Mouse (Mus musculus) embryonic facial prominence, embryonic 12.5 days (tissue): ENCODE measurements around the gene Kidins220. TPM values are rescaled to one million over a fixed set of nuclear protein-coding genes. Genes with fewer than 3 reads are reported as not detected.
A peak's percentile ranks its signal among the peaks of the same experiment; 100 is the strongest.

ENCODE experiments used
- ATAC-seq: fragments of 200-750 bp; cut with Nextera tagmentation; 2 replicates; pipeline ENCODE4 v1.8.0; 2017; ENCODE audit not compliant: insufficient number of reproducible peaks, insufficient read depth, low FRiP score, low TSS enrichment
- H3K27ac ChIP-seq: fragments of 300-500 bp; sonication (generic); 2 replicates; pipeline ENCODE4 v1.5.1; 2016; ENCODE audit warnings: mild to moderate bottlenecking
- H3K27me3 ChIP-seq: fragments of 300-500 bp; sonication (generic); 2 replicates; pipeline ENCODE4 v1.6.1; 2016; ENCODE audit warnings: mild to moderate bottlenecking, moderate library complexity
- H3K36me3 ChIP-seq: fragments of 300-500 bp; sonication (generic); 2 replicates; pipeline ENCODE4 v1.6.1; 2016; ENCODE audit warnings: mild to moderate bottlenecking
- H3K4me1 ChIP-seq: fragments of 300-500 bp; sonication (generic); 2 replicates; pipeline ENCODE4 v1.6.1; 2016
- H3K4me2 ChIP-seq: fragments of 300-500 bp; sonication (generic); replicated peaks from 2 replicates; pipeline ENCODE4 v1.6.1; 2016; ENCODE audit warnings: mild to moderate bottlenecking, moderate library complexity
- H3K4me3 ChIP-seq: fragments of 300-500 bp; sonication (generic); 2 replicates; pipeline ENCODE4 v1.5.1; 2016; ENCODE audit warnings: mild to moderate bottlenecking
- H3K9ac ChIP-seq: fragments of 300-500 bp; sonication (generic); 2 replicates; pipeline ENCODE4 v1.6.1; 2016; ENCODE audit warnings: mild to moderate bottlenecking, moderate library complexity
- H3K9me3 ChIP-seq: fragments of 300-500 bp; sonication (generic); 2 replicates; pipeline ENCODE4 v1.6.1; 2016; ENCODE audit warnings: mild to moderate bottlenecking, moderate library complexity
- WGBS: fragments of 180-500 bp; shearing (Covaris S2); methylation state at CpG from one replicate; pipeline ENCODE4 v1.1.7; 2016; 5-methylcytosine and 5-hydroxymethylcytosine counted together
- polyA plus RNA-seq: library from polyadenylated mRNA; unstranded; fragments of >200 nt; fragmentation: Nextera tagmentation; extraction: Ambion mirVana; gene quantifications from 2 replicates; pipeline ENCODE4 v1.2.1, GENCODE M21; 2016

Kidins220 gene
- polyA plus RNA-seq, 1 experiment from 2014 or later = 31.8 TPM

DNA sequence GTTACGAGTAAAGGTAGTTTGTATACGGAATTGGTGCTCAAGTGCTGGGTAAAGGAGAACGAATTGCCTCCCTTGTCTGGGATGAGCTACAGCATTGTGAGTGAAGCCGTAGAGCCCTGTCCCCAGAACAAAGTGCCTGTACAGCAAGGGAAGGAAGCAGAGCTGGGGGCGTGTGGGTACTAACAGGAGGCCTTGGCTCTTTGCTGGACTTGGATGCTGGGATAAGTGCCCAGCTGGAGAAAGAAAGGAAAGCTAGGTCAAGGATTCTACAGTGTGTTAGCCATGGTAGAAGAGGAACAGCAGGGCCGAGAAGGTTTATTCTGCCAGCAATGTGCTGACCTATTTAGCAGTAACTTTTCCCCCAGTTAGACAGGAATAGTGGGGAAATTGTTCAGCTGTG lies 9.3 kb upstream of the Kidins220 start:
- H3K36me3 ChIP-seq = no peaks in the 10 kb centered on the region

DNA sequence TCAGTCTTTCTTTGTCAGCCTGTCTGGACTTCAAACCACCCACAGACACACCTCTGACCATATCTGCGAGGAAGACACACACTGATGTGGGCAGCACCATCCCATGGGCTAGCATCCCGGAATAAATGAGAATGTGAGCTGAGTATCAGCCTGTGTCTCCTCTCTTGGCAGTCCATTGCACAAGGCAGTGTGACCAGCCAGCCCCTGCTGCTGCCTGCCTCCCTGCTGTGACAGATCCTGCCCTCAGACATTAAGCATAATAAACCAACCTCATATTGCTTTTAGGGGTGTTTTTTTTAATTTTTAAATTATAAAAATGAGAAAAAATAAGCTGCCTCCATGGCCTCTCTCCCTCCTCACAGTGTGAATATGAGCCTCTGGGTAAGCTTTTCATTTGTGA lies 8.7 kb upstream of the Kidins220 start:
- H3K36me3 ChIP-seq = no peaks in the 10 kb centered on the region
- no peak for ATAC-seq
- H3K9ac ChIP-seq = no peak overlapping the region
- H3K9me3 ChIP-seq = no peaks in the 10 kb centered on the region
- no peaks in the 10 kb centered on the region for H3K4me1 ChIP-seq
- 87% methylated on average over 2 of the region's 2 CpGs for WGBS
- no peak overlapping the region for H3K4me3 ChIP-seq
- no peak overlapping the region for H3K4me2 ChIP-seq
- H3K27me3 ChIP-seq = no peaks in the 10 kb centered on the region
- H3K27ac ChIP-seq = no peak overlapping the region

More for the DNA sequence above, 9.3 kb upstream of the Kidins220 start:
- Histone ChIP-seq H3K9me3 (no peaks in the 10 kb centered on the region), H3K4me1 (no peaks in the 10 kb centered on the region), H3K9ac (no peak overlapping the region), H3K27me3 (no peaks in the 10 kb centered on the region), H3K27ac (no peak overlapping the region), H3K4me2 (no peak overlapping the region), H3K4me3 (no peak overlapping the region)
- no peak for ATAC-seq
- 87% methylated on average over 6 of the region's 6 CpGs for WGBS

DNA sequence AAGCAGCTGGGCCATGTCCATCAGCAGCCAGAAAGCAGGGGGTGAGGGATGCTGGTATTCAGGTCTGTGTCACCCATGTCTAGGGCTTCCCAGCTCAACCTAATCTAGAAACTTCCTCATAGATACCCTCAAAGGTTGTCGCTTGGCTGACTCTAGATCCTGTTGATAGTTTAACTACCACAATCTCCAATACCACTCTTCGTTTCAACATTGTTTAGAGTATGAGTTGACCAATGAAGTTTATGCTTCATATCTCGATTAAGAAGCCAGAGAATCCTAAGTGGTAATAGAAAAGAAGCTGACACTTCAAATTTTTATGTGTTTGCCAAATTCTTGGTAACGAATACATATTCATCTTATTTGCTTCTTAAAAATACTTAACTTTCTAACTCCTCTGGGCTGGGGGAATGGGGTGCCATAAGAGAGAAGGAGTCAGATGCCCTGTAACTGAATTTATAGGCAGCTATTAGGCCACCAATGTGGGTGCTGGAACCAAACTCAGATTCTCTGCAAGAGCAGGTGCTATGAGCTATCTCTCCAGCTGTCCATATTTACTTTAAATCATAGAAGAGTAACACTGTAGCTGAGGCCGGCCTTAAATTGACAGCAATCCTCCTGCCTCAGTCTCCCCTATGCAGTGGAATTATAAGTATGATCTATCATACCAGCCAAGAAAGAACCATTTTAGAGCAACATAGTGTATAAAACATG lies 3.1 kb upstream of the Kidins220 start:
- Histone ChIP-seq H3K9me3 (no peaks in the 10 kb centered on the region), H3K4me3 (no peak overlapping the region), H3K4me2 (no peak overlapping the region), H3K9ac (no peak overlapping the region), H3K27me3 (no peaks in the 10 kb centered on the region), H3K4me1 (peaks cover 3% of the 10 kb centered on the region; the same call in 1 of the 2 replicates), H3K27ac (no peak overlapping the region), H3K36me3 (no peaks in the 10 kb centered on the region)
- no peak for ATAC-seq
- 88% methylated on average over 5 of the region's 5 CpGs for WGBS

DNA sequence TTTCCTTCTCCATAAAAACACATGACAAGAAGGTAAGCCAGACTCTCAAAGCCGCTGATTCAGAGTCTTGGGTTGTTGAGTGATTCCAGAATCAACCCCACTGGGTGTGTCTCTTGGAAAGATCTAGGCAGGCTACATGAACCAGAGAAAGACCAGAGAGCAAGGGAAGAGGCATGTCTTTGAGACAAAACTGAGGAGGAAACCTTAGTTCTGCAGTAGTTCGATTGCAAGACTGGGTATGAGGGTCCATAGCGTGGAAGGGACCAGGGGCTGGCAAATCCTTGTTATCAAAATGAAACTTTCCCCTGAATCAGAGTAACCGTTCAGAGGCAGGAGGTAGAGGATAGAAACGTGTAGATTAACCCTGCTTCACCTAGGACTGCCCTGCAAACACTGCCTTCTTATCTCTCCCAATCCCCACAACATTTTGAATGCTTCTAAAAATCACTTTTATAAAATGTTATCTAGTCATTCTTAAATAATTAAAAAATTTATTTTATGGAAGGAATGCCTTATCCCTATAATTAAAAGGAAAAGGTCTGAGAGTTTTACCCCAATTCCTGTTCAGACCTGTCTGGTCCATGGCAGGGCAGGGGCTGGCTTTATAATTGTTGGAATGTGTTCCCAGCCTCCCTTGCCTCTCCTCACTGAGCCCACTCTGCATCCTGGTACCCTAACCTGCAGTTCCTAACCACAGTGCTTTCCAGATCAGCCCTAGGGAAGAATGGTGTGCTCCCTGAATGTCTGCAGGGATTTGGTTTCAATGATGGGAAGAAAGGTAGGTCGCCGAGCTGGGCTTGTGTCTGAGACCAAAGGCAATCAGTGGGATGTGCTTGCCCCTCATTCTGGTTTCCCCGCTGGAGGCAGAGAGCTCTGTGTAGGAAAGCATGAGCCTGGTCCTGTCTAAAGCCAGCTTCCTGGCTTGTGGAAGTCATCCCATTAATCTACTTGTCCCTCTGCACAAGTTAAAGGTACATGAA lies 2.1 kb upstream of the Kidins220 start:
- H3K27me3 ChIP-seq = no peaks in the 10 kb centered on the region
- H3K9ac ChIP-seq = no peak overlapping the region
- no peak for ATAC-seq
- H3K36me3 ChIP-seq = no peaks in the 10 kb centered on the region
- H3K9me3 ChIP-seq = no peaks in the 10 kb centered on the region
- WGBS = 64% methylated on average over 8 of the region's 8 CpGs
- H3K4me3 ChIP-seq = no peak overlapping the region
- no peak overlapping the region for H3K27ac ChIP-seq
- H3K4me1 ChIP-seq = peaks cover 3% of the 10 kb centered on the region; the same call in 1 of the 2 replicates
- no peak overlapping the region for H3K4me2 ChIP-seq

DNA sequence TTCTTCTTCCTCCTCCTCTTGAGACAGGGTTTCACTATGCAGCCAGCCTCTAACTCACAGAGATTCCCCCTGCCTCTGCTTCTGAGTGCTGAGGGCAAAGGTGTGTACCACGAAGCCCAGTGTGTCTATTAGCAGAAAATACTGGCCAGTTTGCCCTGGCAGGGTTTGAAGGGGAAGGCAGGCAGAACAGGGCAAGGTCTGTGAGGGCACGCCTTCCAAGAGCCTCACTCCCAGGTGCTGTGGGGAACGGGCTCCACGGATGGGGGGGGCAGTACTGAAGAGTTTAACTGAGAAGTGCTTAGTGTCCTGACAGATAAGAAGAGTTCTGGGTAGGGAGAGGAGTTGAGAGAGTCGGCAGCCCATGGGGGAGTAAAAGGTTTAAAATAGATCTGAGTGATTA lies 1.1 kb upstream of the Kidins220 start:
- Histone ChIP-seq H3K9me3 (no peaks in the 10 kb centered on the region), H3K27me3 (no peaks in the 10 kb centered on the region), H3K27ac (no peak overlapping the region), H3K4me1 (peaks cover 3% of the 10 kb centered on the region; the same call in 1 of the 2 replicates), H3K4me3 (no peak overlapping the region), H3K9ac (no peak overlapping the region), H3K36me3 (no peaks in the 10 kb centered on the region), H3K4me2 (no peak overlapping the region)
- WGBS = 78% methylated on average over 5 of the region's 5 CpGs
- ATAC-seq = no peak

DNA sequence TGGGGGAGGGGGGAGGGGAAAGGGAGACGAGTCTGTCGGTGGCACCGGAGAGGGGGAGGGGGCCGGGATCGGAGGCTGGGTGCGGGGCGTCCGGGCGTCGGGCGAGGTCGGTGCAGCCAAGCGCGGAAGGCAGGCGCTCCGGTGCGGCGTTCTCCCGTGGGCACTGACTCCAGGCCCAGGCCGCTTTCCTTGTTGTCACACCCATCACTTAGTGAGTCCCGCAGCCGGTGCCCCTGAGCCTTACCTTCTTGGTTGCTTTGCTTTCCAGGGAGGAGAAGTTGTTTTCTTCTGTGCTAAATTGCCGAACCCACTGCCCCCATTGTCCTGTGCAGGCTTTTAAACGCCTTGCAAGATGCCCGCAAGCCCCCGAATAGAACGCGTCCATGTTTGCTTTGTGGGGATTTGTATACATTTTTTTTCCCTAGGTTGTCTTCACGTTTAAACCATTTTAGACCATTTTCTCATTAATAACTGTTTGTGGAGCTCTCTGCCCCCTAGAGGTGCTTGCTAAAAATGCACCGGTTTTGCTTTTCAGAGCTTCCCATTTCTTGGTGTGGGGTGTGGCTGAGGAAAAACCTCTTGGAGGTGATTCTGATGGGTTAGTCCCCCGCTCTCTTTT lies 499 bp downstream of the Kidins220 start:
- peak overlapping the region; percentile 59 for H3K4me2 ChIP-seq
- H3K27ac ChIP-seq = peak overlapping the region; percentile 90
- H3K4me1 ChIP-seq = peaks cover 3% of the 10 kb centered on the region; the same call in 1 of the 2 replicates
- WGBS = 2% methylated on average over 27 of the region's 31 CpGs
- peak overlapping the region; percentile 70 for H3K9ac ChIP-seq
- ATAC-seq = no peak; the same call in none of the 2 replicates
- no peaks in the 10 kb centered on the region for H3K27me3 ChIP-seq
- H3K4me3 ChIP-seq = peak overlapping the region; percentile 79
- no peaks in the 10 kb centered on the region for H3K36me3 ChIP-seq
- no peaks in the 10 kb centered on the region for H3K9me3 ChIP-seq

DNA sequence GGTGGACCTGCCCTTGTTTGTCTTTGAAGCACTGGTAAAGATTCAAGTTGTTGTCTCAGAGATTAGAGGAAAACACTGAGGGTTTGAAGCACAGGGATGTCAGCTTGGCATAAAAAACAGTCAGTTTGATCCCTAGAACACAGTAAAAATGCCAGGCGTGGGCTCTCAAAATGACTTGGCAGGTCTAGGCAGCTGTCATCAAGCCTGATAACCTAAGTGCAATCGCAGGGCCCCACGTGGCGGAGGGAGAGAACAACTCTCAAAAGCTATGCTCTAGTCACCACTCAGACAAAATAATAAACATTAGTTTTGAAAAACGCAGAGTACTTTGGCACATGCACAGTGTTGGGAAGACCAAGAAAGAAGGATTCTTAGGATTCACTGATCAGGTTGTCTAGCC lies 10.5 kb downstream of the Kidins220 start:
- no peak overlapping the region for H3K4me2 ChIP-seq
- H3K4me1 ChIP-seq = no peaks in the 10 kb centered on the region
- no peak overlapping the region for H3K4me3 ChIP-seq
- H3K9me3 ChIP-seq = no peaks in the 10 kb centered on the region
- peaks cover 28% of the 10 kb centered on the region for H3K36me3 ChIP-seq
- no peak for ATAC-seq
- WGBS = 86% methylated on average over 5 of the region's 5 CpGs
- no peaks in the 10 kb centered on the region for H3K27me3 ChIP-seq
- H3K9ac ChIP-seq = no peak overlapping the region
- H3K27ac ChIP-seq = no peak overlapping the region

DNA sequence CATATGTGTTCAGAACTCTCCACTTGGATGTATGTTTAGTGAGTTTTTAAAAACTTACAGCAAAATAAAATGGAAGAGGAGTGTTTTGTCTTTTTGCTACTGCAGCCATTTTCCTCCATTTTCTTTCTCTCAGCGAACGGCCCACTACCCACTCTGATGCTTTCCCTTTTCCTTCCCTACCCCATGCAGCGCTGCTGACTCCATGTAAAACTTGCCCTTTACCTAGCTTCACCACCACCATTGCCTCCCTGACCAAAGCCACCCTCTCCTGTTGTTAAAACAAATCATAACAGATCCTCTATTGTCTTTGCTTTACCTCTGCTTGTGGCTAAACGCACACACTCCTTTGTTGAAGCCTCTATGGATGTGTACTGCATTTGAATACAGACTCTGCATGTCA lies 20.6 kb downstream of the Kidins220 start:
- Histone ChIP-seq H3K9ac (no peak overlapping the region), H3K36me3 (peaks cover 61% of the 10 kb centered on the region), H3K4me2 (no peak overlapping the region), H3K27me3 (no peaks in the 10 kb centered on the region), H3K4me3 (no peak overlapping the region), H3K9me3 (no peaks in the 10 kb centered on the region), H3K27ac (no peak overlapping the region), H3K4me1 (no peaks in the 10 kb centered on the region)
- 91% methylated on average over 4 of the region's 4 CpGs for WGBS
- ATAC-seq = no peak

DNA sequence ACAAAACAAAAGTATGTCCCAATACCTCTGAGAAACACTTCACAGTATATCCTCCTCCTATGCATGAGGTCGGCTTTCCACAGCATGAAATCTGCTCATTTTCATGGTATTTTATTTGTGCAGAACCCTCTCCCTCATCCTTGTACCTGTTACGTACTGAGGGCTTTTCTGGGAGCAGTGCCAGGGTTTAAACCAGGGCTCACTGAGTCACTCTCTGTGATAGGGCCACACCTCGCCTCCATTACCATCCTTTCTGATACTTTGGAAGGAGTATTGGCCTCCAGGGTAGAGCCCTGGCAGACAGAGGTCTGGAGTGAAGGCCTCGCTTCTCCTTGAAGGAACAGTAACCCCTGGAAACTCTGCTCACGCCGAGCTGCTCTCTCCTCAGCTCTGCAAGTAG lies 30.6 kb downstream of the Kidins220 start:
- H3K27ac ChIP-seq = no peak overlapping the region
- H3K4me1 ChIP-seq = no peaks in the 10 kb centered on the region
- H3K27me3 ChIP-seq = no peaks in the 10 kb centered on the region
- H3K4me3 ChIP-seq = no peak overlapping the region
- no peak for ATAC-seq
- no peak overlapping the region for H3K9ac ChIP-seq
- H3K9me3 ChIP-seq = no peaks in the 10 kb centered on the region
- no peak overlapping the region for H3K4me2 ChIP-seq
- 86% methylated on average over 6 of the region's 6 CpGs for WGBS
- H3K36me3 ChIP-seq = peaks cover 62% of the 10 kb centered on the region

DNA sequence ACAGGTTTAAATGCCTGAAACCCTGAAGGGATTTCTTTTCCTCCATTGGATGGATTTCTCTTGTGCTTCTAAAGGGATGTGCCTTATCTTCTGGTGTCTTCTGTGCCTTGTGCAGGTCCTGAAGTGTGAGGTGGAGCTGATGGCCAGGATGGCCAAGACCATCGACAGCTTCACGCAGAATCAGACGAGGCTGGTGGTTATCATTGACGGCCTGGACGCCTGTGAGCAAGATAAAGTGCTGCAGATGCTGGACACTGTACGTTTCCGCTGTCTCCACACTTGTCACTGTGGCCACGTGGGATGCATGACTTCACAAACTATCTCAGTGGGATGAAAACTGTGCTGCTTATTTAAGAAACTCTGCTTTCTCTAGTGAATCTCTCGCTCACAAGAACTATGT lies 35.2 kb downstream of the Kidins220 start:
- H3K9ac ChIP-seq = no peak overlapping the region
- H3K9me3 ChIP-seq = no peaks in the 10 kb centered on the region
- H3K4me2 ChIP-seq = no peak overlapping the region
- 88% methylated on average over 9 of the region's 9 CpGs for WGBS
- no peaks in the 10 kb centered on the region for H3K27me3 ChIP-seq
- ATAC-seq = no peak
- no peak overlapping the region for H3K4me3 ChIP-seq
- peaks cover 64% of the 10 kb centered on the region for H3K36me3 ChIP-seq
- peaks cover 3% of the 10 kb centered on the region; the same call in 1 of the 2 replicates for H3K4me1 ChIP-seq
- no peak overlapping the region for H3K27ac ChIP-seq

DNA sequence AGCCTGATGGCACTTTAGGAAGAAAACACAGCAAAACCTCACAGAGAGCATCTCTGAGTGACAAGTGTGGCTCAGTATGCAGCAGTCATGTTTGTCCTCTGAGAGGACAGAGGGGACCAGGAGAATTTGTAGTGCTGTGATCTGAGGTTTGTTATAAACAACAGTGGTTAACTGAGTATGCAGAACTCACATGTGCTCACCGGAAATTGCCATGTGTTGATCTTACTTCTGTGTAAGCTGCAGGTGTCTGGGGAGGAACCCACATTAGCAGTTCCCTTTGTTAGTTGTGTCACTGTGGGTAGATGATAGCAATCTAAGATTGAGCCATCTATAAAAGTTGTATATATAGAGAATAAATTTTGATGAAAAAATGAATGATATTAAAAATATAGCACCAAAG lies 35.7 kb downstream of the Kidins220 start:
- WGBS = 87% methylated on average over 1 of the region's 1 CpGs
- no peaks in the 10 kb centered on the region for H3K9me3 ChIP-seq
- H3K36me3 ChIP-seq = peaks cover 64% of the 10 kb centered on the region
- H3K27ac ChIP-seq = no peak overlapping the region
- ATAC-seq = no peak
- H3K4me3 ChIP-seq = no peak overlapping the region
- no peak overlapping the region for H3K9ac ChIP-seq
- no peak overlapping the region for H3K4me2 ChIP-seq
- peaks cover 3% of the 10 kb centered on the region; the same call in 1 of the 2 replicates for H3K4me1 ChIP-seq
- no peaks in the 10 kb centered on the region for H3K27me3 ChIP-seq
